Mouse (Mus musculus): ENCODE data around the gene Bmf.

Gene Bmf

GRCm38 (mm10) chr2:118479550-118479909 is 70.0 kb downstream of the Bmf start, which contains the start of gene Srp14:
Gene Srp14, minus strand, starts transcription at chr2:118479711.
- peak; percentile 82 for DNase-seq (ENCODE audit: low spot score)

DNA sequence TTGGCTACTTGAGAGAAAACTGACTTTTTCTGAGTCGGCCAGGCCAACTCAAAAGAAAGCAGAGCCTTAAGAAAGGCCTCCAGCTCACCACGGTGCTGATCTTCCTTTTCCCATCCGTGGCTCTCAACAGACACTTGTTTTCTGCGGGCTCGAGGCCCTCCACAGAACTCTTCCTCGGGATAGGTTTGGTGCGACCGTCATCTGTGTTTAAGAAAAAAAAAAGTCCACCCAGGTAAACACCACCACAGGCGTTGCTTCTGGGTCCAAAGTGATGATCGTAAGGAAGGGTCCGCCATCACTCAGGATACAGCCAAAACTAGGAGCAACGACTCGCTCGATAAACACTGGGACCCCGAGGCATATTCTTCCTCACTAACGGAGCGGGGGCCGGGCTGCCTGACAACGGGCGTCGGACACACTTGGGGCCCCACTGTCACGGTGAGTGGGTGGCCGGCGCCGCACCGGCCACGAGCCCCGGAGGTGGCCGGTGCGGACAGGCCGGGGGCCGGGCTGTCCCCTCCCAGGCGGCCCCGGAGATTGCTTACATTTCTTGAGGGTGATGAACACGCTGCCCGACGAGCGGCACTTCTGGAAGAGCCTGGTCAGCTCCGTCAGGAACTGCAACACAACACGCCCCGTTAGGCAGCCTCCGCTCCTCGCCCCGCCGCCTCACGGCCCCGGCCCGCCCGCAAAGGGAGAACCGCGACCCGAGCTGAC is 70.5 kb downstream of the Bmf start:
- DNase-seq (ENCODE audit: low spot score), result no peak
